Mouse (Mus musculus): ENCODE measurements at regions not wholly inside any gene's neighbourhood (a gene's known extent, or its start where the extent isn't known, plus 50 kb on each side); places are given as distances from the start of the nearest gene placed in this dataset.

DNA sequence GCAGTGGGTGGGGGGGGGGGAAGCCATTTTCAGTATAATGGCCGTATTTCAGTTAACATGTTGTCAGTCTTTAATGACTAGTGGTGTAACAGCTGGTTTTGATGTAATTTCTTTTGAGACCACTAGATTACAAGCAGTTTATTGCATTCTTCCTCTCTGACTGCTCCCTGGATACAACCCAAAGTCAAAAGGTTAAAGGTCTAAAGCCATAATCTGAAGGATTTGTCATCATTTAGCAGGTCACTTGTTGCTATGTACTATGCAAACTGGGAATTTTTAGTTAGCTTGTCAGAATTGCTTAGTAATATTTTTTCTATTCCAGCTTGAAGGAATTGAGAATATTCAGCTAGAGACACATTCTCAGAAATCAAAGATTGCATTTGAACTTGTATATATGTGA is 403.4 kb downstream of the Tmem161b start:
- TF ChIP-seq CTCF (IDR thresholded peaks at IDR 0.05; ENCODE audit: extremely low read depth, insufficient read depth, insufficient read length, insufficient replicate concordance) (no peak), POLR2A (IDR thresholded peaks at IDR 0.05; ENCODE audit: low read depth, low read length) (no peak)
